Mouse (Mus musculus) urinary bladder, postnatal 36 days (tissue): Measurements from ENCODE around the gene Cdk11b.
A peak's percentile ranks its signal among the peaks of the same experiment; 100 is the strongest.

Experiments used
- DNase-seq, 2 experiments: peaks; one replicate each; pipeline ENCODE4 v3.0.0; 2022; ENCODE audit warnings: low spot score in 2 of 2, mixed read lengths in 1 of 2

Cdk11b gene

GRCm38 (mm10) chr4:155624338-155625291 lies at the start of gene Cdk11b:
Gene Cdk11b, plus strand, starts transcription at chr4:155624854.
- peak; percentile 90 to 96 for DNase-seq

GRCm38 (mm10) chr4:155574931-155575330 lies 49.7 kb upstream of the Cdk11b start:
- no peak for DNase-seq

GRCm38 (mm10) chr4:155575521-155575920 lies 49.1 kb upstream of the Cdk11b start:
- no peak for DNase-seq

GRCm38 (mm10) chr4:155577132-155577531 lies 47.5 kb upstream of the Cdk11b start:
- DNase-seq, result no peak

GRCm38 (mm10) chr4:155577741-155578140 lies 46.9 kb upstream of the Cdk11b start:
- no peak for DNase-seq

- peak in 1 of 2 experiments; percentile 82 for DNase-seq
Observed at GRCm38 (mm10) chr4:155578336-155579125, 46.1 kb upstream of the Cdk11b start.

- no peak for DNase-seq
Observed at GRCm38 (mm10) chr4:155580420-155580819, 44.2 kb upstream of the Cdk11b start.

- DNase-seq, result peak; percentile 45 to 74
Observed at GRCm38 (mm10) chr4:155582279-155582905, 42.3 kb upstream of the Cdk11b start.

GRCm38 (mm10) chr4:155589356-155589755 lies 35.3 kb upstream of the Cdk11b start:
- DNase-seq, result no peak

- DNase-seq, result no peak
Observed at GRCm38 (mm10) chr4:155591012-155591719, 33.5 kb upstream of the Cdk11b start.

GRCm38 (mm10) chr4:155593780-155594179 lies 30.9 kb upstream of the Cdk11b start:
- no peak for DNase-seq

GRCm38 (mm10) chr4:155595777-155596176 lies 28.9 kb upstream of the Cdk11b start:
- no peak for DNase-seq

- no peak for DNase-seq
Observed at GRCm38 (mm10) chr4:155596606-155597005, 28.0 kb upstream of the Cdk11b start.

- DNase-seq, result no peak
Observed at GRCm38 (mm10) chr4:155598536-155598935, 26.1 kb upstream of the Cdk11b start.

- DNase-seq, result no peak
Observed at GRCm38 (mm10) chr4:155599901-155600825, 24.5 kb upstream of the Cdk11b start.

GRCm38 (mm10) chr4:155601091-155601996 lies 23.3 kb upstream of the Cdk11b start, which contains the start of gene Slc35e2:
Gene Slc35e2, plus strand, starts transcription at chr4:155601416.
- DNase-seq, result peak; percentile 91 to 95

GRCm38 (mm10) chr4:155601997-155602456 lies 22.6 kb upstream of the Cdk11b start:
- no peak for DNase-seq

GRCm38 (mm10) chr4:155602753-155603152 lies 21.9 kb upstream of the Cdk11b start:
- no peak for DNase-seq

GRCm38 (mm10) chr4:155603801-155604200 lies 20.9 kb upstream of the Cdk11b start:
- DNase-seq, result no peak
